Mouse (Mus musculus): ENCODE results near the gene Sp7. TPM values are rescaled to one million over a fixed set of nuclear protein-coding genes. Genes with fewer than 3 reads are reported as not detected.
"Not testable (repeated sequence)": the region's sequence is repeated elsewhere in the genome, so short reads cannot be mapped to it uniquely, and the experiment has no call there.

Gene Sp7
- polyA plus RNA-seq, 3 experiments from 2014 or later: not detected

DNA sequence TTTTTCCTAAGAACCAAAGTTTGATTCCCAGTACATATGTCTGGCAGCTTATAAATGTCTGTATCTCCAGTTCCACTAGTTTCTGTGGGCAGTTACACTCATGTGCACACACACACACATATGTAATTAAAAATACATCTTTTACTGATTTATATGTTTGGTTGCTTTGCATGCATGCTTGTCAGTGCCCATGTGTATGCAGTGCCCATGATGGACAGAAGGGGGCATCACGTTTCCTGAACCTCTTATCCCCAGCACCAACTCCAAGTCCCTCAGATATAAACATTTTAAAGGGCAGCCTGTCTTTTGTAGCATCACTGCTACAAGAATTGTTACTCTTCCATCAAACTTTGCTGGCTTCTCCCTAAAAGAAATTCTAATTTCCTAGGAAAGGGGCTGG is 25.4 kb downstream of the Sp7 start:
- ATAC-seq: peak; percentile 64

DNA sequence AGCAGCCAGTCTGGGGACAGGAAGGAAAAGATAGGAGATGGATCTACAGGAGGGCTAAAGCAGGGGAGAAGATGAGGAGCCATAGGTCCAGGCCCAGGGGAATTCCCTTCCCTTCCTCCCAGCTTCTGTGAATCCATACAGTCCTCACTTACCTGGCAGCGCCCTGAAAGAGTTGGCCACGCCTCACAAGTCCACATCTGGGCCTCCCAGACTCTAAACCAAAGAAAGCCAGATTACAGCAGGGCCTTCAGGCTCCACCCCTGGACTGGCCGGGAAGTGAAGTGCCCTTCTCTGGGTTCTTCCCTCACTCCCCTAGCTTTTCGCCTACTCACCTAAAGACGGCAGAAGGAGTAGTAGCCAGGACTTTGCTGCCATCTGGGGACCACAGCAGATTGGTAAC is 27.4 kb downstream of the Sp7 start:
- ATAC-seq: no peak

DNA sequence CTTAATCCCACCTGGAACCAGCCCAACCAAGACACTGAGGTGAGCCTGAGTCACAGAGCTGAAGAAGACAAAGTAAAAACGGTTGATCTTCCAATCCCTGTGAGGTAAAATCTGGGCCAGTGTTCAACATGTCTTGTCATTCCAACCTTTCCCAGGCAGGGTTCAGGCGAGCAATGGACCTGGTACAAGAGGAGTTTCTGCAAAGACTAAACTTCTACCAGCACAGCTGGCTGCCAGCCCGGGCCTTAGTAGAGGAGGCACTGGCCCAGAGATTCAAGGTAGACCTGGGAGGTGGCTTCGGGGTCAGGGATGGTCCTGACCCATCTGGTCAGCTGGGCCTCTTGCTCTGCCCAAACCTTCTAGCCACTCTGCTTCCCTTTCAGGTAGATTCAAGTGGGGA is 30.0 kb downstream of the Sp7 start:
- ATAC-seq: no peak

DNA sequence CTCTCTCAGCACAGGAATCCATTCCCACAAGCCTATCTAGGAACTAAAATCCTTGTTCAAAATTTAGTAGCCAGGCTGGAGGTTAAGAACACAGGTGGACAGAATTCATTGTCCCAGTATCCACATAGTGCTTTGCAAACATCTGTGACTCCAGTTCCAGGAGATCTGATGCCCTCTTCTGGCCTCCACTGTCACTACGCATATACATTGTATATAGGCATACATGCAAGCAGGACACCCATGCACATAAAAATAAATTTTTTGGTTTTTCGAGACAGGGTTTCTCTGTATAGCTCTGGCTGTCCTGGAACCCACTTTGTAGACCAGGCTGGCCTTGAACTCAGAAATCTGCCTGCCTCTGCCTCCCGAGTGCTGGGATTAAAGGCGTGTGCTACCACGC is 31.1 kb downstream of the Sp7 start:
- ATAC-seq: not testable (repeated sequence)

DNA sequence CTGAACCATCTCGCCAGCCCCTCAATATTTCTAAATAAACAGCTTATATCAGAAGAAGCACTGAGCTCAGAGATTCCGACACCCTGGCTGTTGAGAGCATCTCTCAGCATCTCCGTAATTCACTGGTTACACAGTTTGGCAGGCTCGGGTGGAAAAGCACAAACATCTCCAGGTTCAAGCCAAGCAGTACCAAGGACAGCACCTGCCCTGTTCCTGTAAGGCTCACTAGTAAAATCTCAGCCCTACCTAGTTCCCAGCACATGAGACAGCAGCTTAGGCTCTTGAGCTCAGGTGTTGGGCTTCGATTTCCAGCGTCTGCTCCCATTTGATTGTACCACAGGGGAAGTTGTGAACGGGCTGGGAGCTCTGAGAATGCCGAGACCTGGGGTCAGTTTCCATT is 31.7 kb downstream of the Sp7 start:
- ATAC-seq: no peak

DNA sequence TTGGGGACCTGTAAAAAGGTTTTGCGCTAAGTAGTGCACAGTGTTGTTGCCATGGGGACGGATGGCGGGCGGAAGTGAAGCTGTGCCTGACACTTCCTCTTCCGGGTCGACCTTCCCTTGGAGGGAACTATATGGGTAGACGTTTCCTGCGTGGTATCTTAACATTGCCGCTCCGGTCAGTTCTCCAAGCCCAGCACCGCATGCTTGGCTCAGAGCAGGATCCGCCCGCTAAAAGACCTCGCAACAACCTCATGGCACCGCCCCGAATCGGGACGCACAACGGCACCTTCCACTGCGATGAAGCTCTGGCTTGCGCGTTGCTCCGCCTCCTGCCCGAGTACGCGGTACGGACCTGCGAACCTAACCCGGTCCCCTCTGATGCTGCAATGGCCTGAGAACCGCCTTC is 35.4 kb downstream of the Sp7 start, which contains the start of gene Myg1:
Gene Myg1, plus strand, starts transcription at position 100 of the 406 bp plus-strand sequence.
- ATAC-seq: peak; percentile 99

DNA sequence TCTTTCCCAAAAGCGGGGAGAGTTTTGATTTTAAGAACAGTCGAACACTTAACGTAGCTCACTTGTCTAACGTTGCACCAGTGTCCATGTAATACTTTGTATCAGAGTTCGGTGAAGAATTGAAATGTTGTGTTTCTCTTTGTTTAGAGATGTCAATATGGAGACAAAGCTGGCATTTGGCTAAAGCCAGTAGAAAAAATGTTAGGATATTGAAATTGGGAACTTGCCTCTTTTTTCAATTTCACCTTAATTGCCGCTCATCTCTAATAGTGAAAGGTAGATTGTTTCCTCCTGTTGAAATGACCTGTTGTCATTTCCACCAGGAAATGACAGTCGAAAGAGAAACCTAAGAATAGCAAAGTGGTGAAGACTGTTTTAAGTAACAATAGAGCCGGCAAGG is 40.1 kb downstream of the Sp7 start:
- ATAC-seq: no peak

DNA sequence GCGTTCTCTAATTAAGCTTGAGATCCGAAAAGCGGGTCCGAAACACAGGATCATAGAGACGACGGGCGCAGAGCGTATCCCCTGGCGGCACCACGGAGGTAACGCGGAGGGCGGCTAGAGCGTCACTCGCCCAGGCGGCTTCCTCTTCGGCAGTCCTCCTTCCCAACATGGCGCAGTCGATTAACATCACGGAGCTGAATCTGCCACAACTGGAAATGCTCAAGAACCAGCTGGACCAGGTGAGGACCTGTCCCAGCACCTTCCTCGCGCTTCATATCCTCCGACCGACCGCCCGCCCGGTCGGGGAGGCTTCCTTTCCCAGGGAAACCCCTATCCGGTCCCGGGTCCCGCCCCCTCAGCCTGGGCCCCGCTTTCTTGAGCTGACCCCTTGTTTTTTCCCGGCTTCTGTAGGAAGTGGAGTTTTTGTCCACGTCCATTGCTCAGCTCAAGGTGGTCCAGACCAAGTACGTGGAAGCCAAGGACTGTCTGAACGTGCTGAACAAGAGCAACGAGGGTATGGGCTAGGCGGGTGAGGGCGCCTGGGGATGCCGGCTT is 40.9 kb downstream of the Sp7 start, which contains the start of gene Pfdn5:
Gene Pfdn5, plus strand, starts transcription at position 95 of the 555 bp plus-strand sequence.
- ATAC-seq: peak; percentile 96

DNA sequence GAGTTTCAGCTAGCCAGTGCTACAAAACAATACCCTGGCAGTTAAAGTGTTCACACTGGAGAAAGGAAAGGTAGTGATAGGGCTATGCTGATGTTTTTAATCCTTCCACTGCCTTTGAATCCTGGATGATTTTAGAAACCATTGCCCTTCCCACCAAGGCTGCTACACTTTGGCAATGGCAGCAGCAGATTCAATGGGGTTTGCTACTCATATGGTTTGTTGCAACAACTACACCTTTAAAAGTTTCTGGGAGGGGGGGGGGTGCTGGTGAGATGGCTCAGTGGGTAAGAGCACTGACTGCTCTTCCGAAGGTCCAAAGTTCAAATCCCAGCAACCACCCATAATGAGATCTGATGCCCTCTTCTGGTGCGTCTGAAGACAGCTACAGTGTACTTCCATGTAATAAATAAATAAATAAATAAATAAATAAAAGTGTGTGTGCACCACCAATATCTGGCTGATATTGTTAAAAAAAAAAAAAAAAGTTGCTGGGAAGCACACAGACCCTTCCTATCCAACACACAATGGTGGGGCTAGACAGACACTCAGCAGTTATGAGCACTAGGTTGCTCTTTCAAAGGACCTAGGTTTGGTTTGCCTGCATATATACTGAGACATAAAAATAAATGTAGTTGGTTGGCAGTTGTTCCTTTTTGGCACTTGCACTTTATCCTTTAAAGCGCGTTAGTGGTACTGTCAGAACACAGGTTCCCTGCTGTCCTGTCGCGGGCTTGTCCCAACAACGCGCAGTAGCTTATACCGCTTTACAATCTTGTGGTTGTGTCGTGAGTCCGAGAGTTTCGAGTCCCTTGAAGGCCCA is 42.1 kb downstream of the Sp7 start:
- no peak for ATAC-seq

DNA sequence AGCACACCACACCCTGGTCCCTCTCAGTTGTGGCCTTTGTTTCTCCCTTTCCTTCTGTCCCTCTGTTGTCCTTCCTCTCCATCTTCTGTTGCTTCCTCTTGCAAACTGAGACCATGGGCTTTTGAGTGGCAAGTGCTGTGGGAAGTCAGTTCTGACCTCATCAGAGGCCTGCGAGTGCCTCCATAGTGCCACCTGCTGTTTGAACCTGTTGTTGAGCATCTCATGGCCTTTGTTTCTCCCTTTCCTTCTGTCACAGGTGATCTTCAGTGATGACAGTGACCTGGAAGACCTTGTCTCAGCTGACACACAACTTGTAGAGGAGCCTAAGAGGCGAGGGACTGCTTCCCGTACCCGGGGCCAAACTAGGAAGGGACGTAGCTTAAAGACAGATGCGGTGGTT is 50.7 kb downstream of the Sp7 start:
- ATAC-seq: peak; percentile 80

DNA sequence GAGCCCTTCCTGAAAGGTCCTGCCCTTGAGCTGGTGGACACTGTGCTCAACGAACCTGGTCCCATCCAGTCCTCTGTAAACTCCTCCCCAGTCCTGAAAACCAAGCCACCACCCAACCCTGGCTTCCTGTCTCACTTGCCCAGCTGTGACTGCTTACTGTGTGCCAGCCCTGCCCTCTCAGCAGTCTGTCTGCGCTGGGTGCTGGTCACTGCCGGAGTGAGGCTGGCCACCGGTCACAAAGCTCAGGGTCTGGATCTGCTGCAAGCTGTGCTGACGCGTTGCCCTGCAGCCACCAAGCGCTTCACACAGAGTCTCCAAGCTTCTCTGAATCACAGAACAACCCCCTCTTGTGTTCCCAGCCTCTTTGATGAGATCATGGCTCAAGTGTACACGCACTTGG is 51.7 kb downstream of the Sp7 start:
- ATAC-seq: no peak

DNA sequence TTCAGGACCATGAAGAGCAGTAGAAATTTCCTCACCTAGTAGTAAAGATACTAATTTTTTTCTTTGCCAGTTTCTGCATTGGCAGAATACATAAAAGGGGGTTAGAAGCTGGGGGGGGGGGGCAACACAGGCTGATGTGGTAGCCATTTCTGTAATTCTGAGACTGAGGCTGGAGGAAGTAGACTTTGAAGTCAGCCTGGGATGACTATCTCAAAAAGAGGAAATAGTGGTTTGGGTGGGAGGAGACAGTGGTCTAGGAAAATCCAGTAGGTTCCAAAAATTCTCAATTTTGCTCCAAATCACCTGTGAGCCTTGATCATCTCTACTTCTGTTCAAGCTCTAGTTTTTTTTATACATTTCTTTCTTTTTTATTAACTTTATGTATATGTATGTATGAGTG is 55.5 kb downstream of the Sp7 start:
- no peak for ATAC-seq

DNA sequence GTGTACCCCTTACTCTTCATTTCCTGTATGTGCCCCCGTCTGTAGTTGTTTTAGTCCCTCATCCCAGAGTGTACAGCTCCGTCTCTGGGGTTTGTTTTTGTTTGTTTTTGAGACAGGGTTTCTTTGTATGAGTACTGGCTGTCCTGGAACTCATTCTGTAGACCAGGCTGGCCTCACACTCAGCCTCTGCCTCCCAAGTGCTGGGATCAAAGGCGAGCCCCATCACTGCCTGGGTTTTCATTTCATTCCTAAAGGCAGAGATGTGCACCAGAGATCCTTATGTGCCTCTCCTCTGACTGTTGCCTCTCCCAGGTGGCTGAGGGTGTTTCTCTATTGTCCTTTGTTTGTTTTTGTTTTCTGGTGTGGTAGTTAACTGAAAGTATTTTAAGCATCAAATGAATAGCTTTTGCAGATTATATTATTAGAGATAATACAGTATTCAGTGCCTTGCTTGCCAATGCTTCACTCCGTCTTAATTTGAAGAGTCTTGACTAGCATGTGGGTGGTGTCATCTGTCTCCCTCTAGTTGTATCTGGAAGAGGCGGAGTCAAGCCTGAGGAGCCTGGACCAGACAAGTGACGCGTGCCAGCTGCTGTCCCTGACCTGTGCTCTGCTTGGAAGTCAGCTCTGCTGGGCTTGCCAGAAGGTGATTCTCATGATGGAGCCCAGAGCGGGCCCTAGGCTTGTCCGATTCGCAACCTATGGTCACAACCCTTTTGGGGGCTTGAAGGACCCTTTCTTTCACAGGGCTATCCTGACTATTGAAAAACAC is 56.7 kb downstream of the Sp7 start:
- no peak for ATAC-seq

DNA sequence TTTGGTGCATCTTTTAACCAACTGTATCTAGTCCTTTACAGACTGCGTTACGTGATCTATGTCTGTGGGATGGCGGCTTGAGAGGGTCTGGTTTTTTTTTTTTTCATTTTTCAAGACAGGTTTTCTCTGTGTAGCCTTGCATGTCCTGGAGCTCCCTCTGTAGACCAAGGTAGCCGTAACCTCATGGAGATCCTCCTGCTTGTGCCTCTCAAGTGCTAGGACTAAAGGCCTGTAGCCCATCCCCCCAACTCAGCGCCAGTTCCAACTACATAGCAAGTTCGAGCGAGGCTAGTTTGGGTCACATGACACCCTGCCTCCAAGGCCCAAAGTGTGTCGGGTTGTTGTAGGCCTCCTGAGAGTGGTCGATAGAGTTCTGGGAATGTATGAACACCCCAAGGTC is 58.3 kb downstream of the Sp7 start:
- ATAC-seq: no peak

Other genes starting within 250 kb of the Sp7 start
- gene Spryd3, start 230.9 kb downstream of the Sp7 start, polyA plus RNA-seq (2017; shearing (Covaris generic)): 10 to 100 TPM; 32.1 to 44.8 (median 33.6) TPM
- gene Igfbp6, start 222.8 kb downstream of the Sp7 start, polyA plus RNA-seq (2017; shearing (Covaris generic)): under 1 TPM in 1 of 3 experiments, not detected in 2; 0.33 TPM
- gene Soat2, start 216.7 kb downstream of the Sp7 start, polyA plus RNA-seq (2017; shearing (Covaris generic)): 1 to 10 TPM in 2 of 3 experiments, under 1 TPM in 1; 0.94 to 4.9 (median 1.3) TPM
- 10 to 100 TPM; 20.3 to 33.3 (median 25.5) TPM for gene Zfp740, start 163.9 kb downstream of the Sp7 start, polyA plus RNA-seq (2017; shearing (Covaris generic))
- gene Csad, start 162.5 kb downstream of the Sp7 start, polyA plus RNA-seq (2017; shearing (Covaris generic)): 10 to 100 TPM in 2 of 3 experiments, 1 to 10 TPM in 1; 5.0 to 14.6 (median 14.0) TPM
- gene Itgb7, start 135.2 kb downstream of the Sp7 start, polyA plus RNA-seq (2017; shearing (Covaris generic)): 100 to 1,000 TPM; 364 to 513 (median 397) TPM
- gene Rarg, start 109.7 kb downstream of the Sp7 start, polyA plus RNA-seq (2017; shearing (Covaris generic)): 10 to 100 TPM; 15.5 to 18.4 (median 18.3) TPM
- gene Gm9918, start 96.6 kb downstream of the Sp7 start, polyA plus RNA-seq (2017; shearing (Covaris generic)): not detected
- 10 to 100 TPM; 30.8 to 33.1 (median 31.8) TPM for gene Mfsd5, start 87.7 kb downstream of the Sp7 start, polyA plus RNA-seq (2017; shearing (Covaris generic))
- 10 to 100 TPM in 1 of 3 experiments, 1 to 10 TPM in 2; 1.9 to 17.9 (median 3.2) TPM for gene Espl1, start 70.9 kb downstream of the Sp7 start, polyA plus RNA-seq (2017; shearing (Covaris generic))
- gene Pfdn5, start 41.1 kb downstream of the Sp7 start, polyA plus RNA-seq (2017; shearing (Covaris generic)): 1,000 to 10,000 TPM in 2 of 3 experiments, 100 to 1,000 TPM in 1; 936 to 1,841 (median 1,443) TPM
- 100 to 1,000 TPM; 102 to 153 (median 123) TPM for gene Myg1, start 35.5 kb downstream of the Sp7 start, polyA plus RNA-seq (2017; shearing (Covaris generic))
- gene Aaas, start 16.4 kb downstream of the Sp7 start, polyA plus RNA-seq (2017; shearing (Covaris generic)): 10 to 100 TPM; 39.8 to 53.2 (median 43.1) TPM
- 10 to 100 TPM; 19.1 to 23.3 (median 22.6) TPM for gene Sp1, start 39.0 kb upstream of the Sp7 start, polyA plus RNA-seq (2017; shearing (Covaris generic))
- gene Amhr2, start 78.2 kb upstream of the Sp7 start, polyA plus RNA-seq (2017; shearing (Covaris generic)): not detected
- 1,000 to 10,000 TPM; 1,063 to 1,565 (median 1,138) TPM for gene Prr13, start 91.8 kb upstream of the Sp7 start, polyA plus RNA-seq (2017; shearing (Covaris generic))
- 100 to 1,000 TPM; 156 to 225 (median 201) TPM for gene Pcbp2, start 103.4 kb upstream of the Sp7 start, polyA plus RNA-seq (2017; shearing (Covaris generic))
- gene Gm10337, start 136.5 kb upstream of the Sp7 start, polyA plus RNA-seq (2017; shearing (Covaris generic)): not detected
- gene Map3k12, start 149.9 kb upstream of the Sp7 start, polyA plus RNA-seq (2017; shearing (Covaris generic)): 1 to 10 TPM; 6.6 to 10.0 (median 7.5) TPM
- 10 to 100 TPM; 22.8 to 34.5 (median 27.5) TPM for gene Tarbp2, start 151.0 kb upstream of the Sp7 start, polyA plus RNA-seq (2017; shearing (Covaris generic))
- 1 to 10 TPM; 1.1 to 6.1 (median 3.2) TPM for gene Npff, start 157.8 kb upstream of the Sp7 start, polyA plus RNA-seq (2017; shearing (Covaris generic))